Mouse (Mus musculus) ovary, adult 18-20 months (tissue): ENCODE results near the gene Mob3a.
"Not testable (repeated sequence)": the region's sequence is repeated elsewhere in the genome, so short reads cannot be mapped to it uniquely, and the experiment has no call there.

Experiments used
- DNase-seq: peaks from one replicate; pipeline ENCODE4 v3.0.0; 2022; ENCODE audit warnings: low spot score, mixed read lengths

Mob3a gene

GRCm38 (mm10) chr10:80663485-80664196 lies 38.1 kb downstream of the Mob3a start:
- DNase-seq, result no peak

GRCm38 (mm10) chr10:80661149-80661548 lies 40.6 kb downstream of the Mob3a start:
- DNase-seq, result no peak

GRCm38 (mm10) chr10:80659213-80659612 lies 42.6 kb downstream of the Mob3a start:
- no peak for DNase-seq

GRCm38 (mm10) chr10:80658841-80659202 lies 43.0 kb downstream of the Mob3a start:
- no peak for DNase-seq

- no peak for DNase-seq
Measured at GRCm38 (mm10) chr10:80658194-80658840, 43.5 kb downstream of the Mob3a start.

- no peak for DNase-seq
Measured at GRCm38 (mm10) chr10:80656863-80657623, 44.7 kb downstream of the Mob3a start, which contains the start of gene Btbd2. Gene Btbd2, minus strand, starts transcription at chr10:80657071.

- peak; percentile 97 for DNase-seq
Measured at GRCm38 (mm10) chr10:80656130-80656862, 45.5 kb downstream of the Mob3a start.

- no peak for DNase-seq
Measured at GRCm38 (mm10) chr10:80655406-80656129, 46.2 kb downstream of the Mob3a start.

- no peak for DNase-seq
Measured at GRCm38 (mm10) chr10:80654866-80655265, 46.9 kb downstream of the Mob3a start.

GRCm38 (mm10) chr10:80653156-80653720 lies 48.5 kb downstream of the Mob3a start:
- no peak for DNase-seq

- DNase-seq, result no peak
Measured at GRCm38 (mm10) chr10:80650392-80650791, 51.4 kb downstream of the Mob3a start.

- not testable (repeated sequence) for DNase-seq
Measured at GRCm38 (mm10) chr10:80649910-80650309, 51.9 kb downstream of the Mob3a start.

- DNase-seq, result no peak
Measured at GRCm38 (mm10) chr10:80646936-80647335, 54.8 kb downstream of the Mob3a start.

- DNase-seq, result no peak
Measured at GRCm38 (mm10) chr10:80635345-80635744, 66.4 kb downstream of the Mob3a start.
